Mouse (Mus musculus) A20 (cell line): ENCODE measurements at regions not wholly inside any gene's neighbourhood (a gene's known extent, or its start where the extent isn't known, plus 50 kb on each side); places are given as distances from the start of the nearest gene placed in this dataset.

Experiments
- DNase-seq: peaks from one replicate; pipeline ENCODE4 v3.0.0-alpha.2; 2011; ENCODE audit warnings: low read depth, low spot score

- no peak for DNase-seq
Observed at GRCm38 (mm10) chr19:54460426-54461170, 416.6 kb downstream of the Adra2a start.

GRCm38 (mm10) chr19:54462480-54462879 is 418.5 kb downstream of the Adra2a start:
- no peak for DNase-seq

- DNase-seq: no peak
Observed at GRCm38 (mm10) chr19:54470034-54470433, 426.1 kb downstream of the Adra2a start.

GRCm38 (mm10) chr19:54498066-54498465 is 454.1 kb downstream of the Adra2a start:
- no peak for DNase-seq

- peak; percentile 3 for DNase-seq
Observed at GRCm38 (mm10) chr19:54533858-54534257, 489.9 kb downstream of the Adra2a start.

GRCm38 (mm10) chr19:54555351-54555750 is 511.4 kb downstream of the Adra2a start:
- no peak for DNase-seq

- DNase-seq: no peak
Observed at GRCm38 (mm10) chr19:54557984-54558383, 514.0 kb downstream of the Adra2a start.

GRCm38 (mm10) chr19:54583574-54583973 is 539.6 kb downstream of the Adra2a start:
- DNase-seq: no peak

GRCm38 (mm10) chr19:54584687-54585237 is 540.8 kb downstream of the Adra2a start:
- DNase-seq: no peak

- no peak for DNase-seq
Observed at GRCm38 (mm10) chr19:54585326-54585725, 541.4 kb downstream of the Adra2a start.

- no peak for DNase-seq
Observed at GRCm38 (mm10) chr19:54603345-54603744, 523.7 kb downstream of the Gpam start.

GRCm38 (mm10) chr19:54605346-54605745 is 521.7 kb downstream of the Gpam start:
- no peak for DNase-seq

- no peak for DNase-seq
Observed at GRCm38 (mm10) chr19:54616924-54617323, 510.1 kb downstream of the Gpam start.
